In genomic region chr19:47510473-47511293, GRCm38 (mm10) we compare ENCODE assay signal across 8 mouse cellular contexts. TPM values are rescaled to one million over a fixed set of nuclear protein-coding genes. Genes with fewer than 3 reads are reported as not detected.
A peak's percentile ranks its signal among the peaks of the same experiment; 100 is the strongest.
DNase-seq lines count a peak whose midpoint lies in the region; ATAC-seq and TF ChIP-seq lines count a peak whose summit lies in the region.

No protein-coding gene starts in this region.

- TF ChIP-seq CTCF in heart, adult 2 months (IDR thresholded peaks at IDR 0.05) = no peak

- DNase-seq in B cell, adult 2 months = peak; percentile 14 to 26
- DNase-seq in ZHBTc4 (ENCODE audit: low read depth, low spot score) = peak; percentile 45
- DNase-seq in heart, adult 2 months = peak; percentile 56 to 60
- DNase-seq in lung, postnatal 10 days = peak; percentile 76
- no peak for DNase-seq in left cerebral cortex, adult 11 months (ENCODE audit: low spot score)
- DNase-seq in cerebellum, adult 9-10 months = no peak

- H3K27ac ChIP-seq in heart, adult 2 months = peak overlapping the region; percentile 79
- peak overlapping the region; percentile 87 for H3K27ac ChIP-seq in kidney, embryonic 14.5 days (ENCODE audit: low read depth, low read length)
- H3K27ac ChIP-seq in stomach, embryonic 15.5 days = peak overlapping the region; percentile 89

- peak; percentile 32; the same call in 1 of the 2 replicates for TF ChIP-seq POLR2A in heart, adult 2 months (IDR thresholded peaks at IDR 0.05; ENCODE audit: insufficient read depth, low read depth, low read length)

- H3K27me3 ChIP-seq in heart, adult 2 months (ENCODE audit: control insufficient read depth, insufficient read depth, low read length) = no peaks in the 10 kb centered on the region
- no peaks in the 10 kb centered on the region for H3K27me3 ChIP-seq in kidney, embryonic 14.5 days (ENCODE audit: control insufficient read depth, insufficient read depth, low read length)
- no peaks in the 10 kb centered on the region for H3K27me3 ChIP-seq in stomach, embryonic 15.5 days (replicated peaks)

- H3K9me3 ChIP-seq in kidney, embryonic 14.5 days (ENCODE audit: control insufficient read depth, low read length) = no peaks in the 10 kb centered on the region
- H3K9me3 ChIP-seq in stomach, embryonic 15.5 days = no peaks in the 10 kb centered on the region

- H3K9ac ChIP-seq in heart, adult 2 months (ENCODE audit: low read depth, low read length) = peak overlapping the region; percentile 9
- H3K9ac ChIP-seq in kidney, embryonic 14.5 days (ENCODE audit: low read depth, low read length) = 0 out of 2 replicates have a peak overlapping the region, but pooled peaks have one; percentile 5
- H3K9ac ChIP-seq in stomach, embryonic 15.5 days = no peak overlapping the region

- intact Hi-C loops in heart, adult 2 months (cut with DNase I) = loop anchor here (1.0 kb wide), 1 partner anchor 69 kb away; the partner anchor contains the start of gene Slk

- peak; percentile 14; the same call in 1 of the 2 replicates for ATAC-seq in kidney, embryonic 14.5 days (ENCODE audit: low FRiP score, low TSS enrichment)
- no peak for ATAC-seq in stomach, embryonic 15.5 days (ENCODE audit: insufficient read depth, low FRiP score, low read depth)

- 34% methylated on average over 25 of the region's 25 CpGs for WGBS in heart, adult 2 months
- WGBS in kidney, embryonic 14.5 days = 32% methylated on average over 25 of the region's 25 CpGs
- WGBS in stomach, embryonic 15.5 days = 44% methylated on average over 25 of the region's 25 CpGs

- H3K4me2 ChIP-seq in kidney, embryonic 14.5 days (replicated peaks; ENCODE audit: low read depth, low read length) = 0 out of 2 replicates have a peak overlapping the region, but pooled peaks have one; percentile 10
- H3K4me2 ChIP-seq in stomach, embryonic 15.5 days = peak overlapping the region; percentile 14

- H3K79me2 ChIP-seq in heart, adult 2 months (replicated peaks; ENCODE audit: control insufficient read depth, insufficient read depth, low read length) = no peaks in the 10 kb centered on the region

- no peaks in the 10 kb centered on the region; the same call in 1 of the 2 replicates for H3K36me3 ChIP-seq in heart, adult 2 months (ENCODE audit: control insufficient read depth, insufficient read depth, low read length)
- H3K36me3 ChIP-seq in kidney, embryonic 14.5 days (ENCODE audit: control insufficient read depth, insufficient read depth, low read length) = peaks cover 16% of the 10 kb centered on the region
- peaks cover 11% of the 10 kb centered on the region; the same call in 1 of the 2 replicates for H3K36me3 ChIP-seq in stomach, embryonic 15.5 days

- H3K4me1 ChIP-seq in heart, adult 2 months (ENCODE audit: control insufficient read depth, insufficient read depth, low read length) = peaks cover 20% of the 10 kb centered on the region
- peaks cover 40% of the 10 kb centered on the region for H3K4me1 ChIP-seq in kidney, embryonic 14.5 days (ENCODE audit: control insufficient read depth, insufficient read depth, low read length)
- H3K4me1 ChIP-seq in stomach, embryonic 15.5 days = peaks cover 32% of the 10 kb centered on the region

- H3K4me3 ChIP-seq in heart, adult 2 months = peak overlapping the region; percentile 12; the same call in 1 of the 2 replicates
- no peak overlapping the region for H3K4me3 ChIP-seq in kidney, embryonic 14.5 days (ENCODE audit: low read length)
- no peak overlapping the region for H3K4me3 ChIP-seq in stomach, embryonic 15.5 days (replicated peaks)

- peak; percentile 79 for TF ChIP-seq EP300 in heart, adult 2 months (IDR thresholded peaks at IDR 0.05; ENCODE audit: insufficient read depth, low read depth, low read length)

RNA-seq across cellular contexts. Expression of gene Stn1, which starts 26.6 kb away (rescaled TPM):
- 10 to 100 TPM; 15.8 to 20.0 TPM for total RNA-seq in heart, adult 2 months (2021)
- polyA plus RNA-seq in heart, adult 2 months (2012; rRNA removed) = 15.7 and 16.0 TPM in 2 replicates
- polyA plus RNA-seq in kidney, embryonic 14.5 days (2014; fragmentation: Nextera tagmentation; extraction: Ambion mirVana) = 54.7 and 55.0 TPM in 2 replicates
- polyA plus RNA-seq in stomach, embryonic 15.5 days (2015; fragmentation: Nextera tagmentation; extraction: Ambion mirVana) = 52.7 and 55.8 TPM in 2 replicates

RNA-seq across cellular contexts. Expression of gene Sh3pxd2a, which starts 46.5 kb away (rescaled TPM):
- 10 to 100 TPM; 52.3 to 53.2 TPM for total RNA-seq in heart, adult 2 months (2021)
- 36.1 and 40.3 TPM in 2 replicates for polyA plus RNA-seq in heart, adult 2 months (2012; rRNA removed)
- 8.7 and 9.6 TPM in 2 replicates for polyA plus RNA-seq in kidney, embryonic 14.5 days (2014; fragmentation: Nextera tagmentation; extraction: Ambion mirVana)
- polyA plus RNA-seq in stomach, embryonic 15.5 days (2015; fragmentation: Nextera tagmentation; extraction: Ambion mirVana) = 6.8 and 6.9 TPM in 2 replicates

Comparison
In these comparisons a context has a peak if more than half of its experiments do, and no peak if none do; other contexts are left out.
1. DNase-seq: peak in B cell, adult 2 months (2 of 2), ZHBTc4 (single experiment), heart, adult 2 months (2 of 2) and lung, postnatal 10 days (single experiment); none in left cerebral cortex, adult 11 months (single experiment) and cerebellum, adult 9-10 months (single experiment).
2. Peak in every context shown above with its lines, with median percentiles within 50 percentile points of each other: H3K27ac ChIP-seq.